Mouse (Mus musculus) neural tube, embryonic 11.5 days (tissue): ENCODE data around the gene Sh3rf1. TPM values are rescaled to one million over a fixed set of nuclear protein-coding genes. Genes with fewer than 3 reads are reported as not detected.

ENCODE experiments used
- ATAC-seq: fragments of 200-750 bp; cut with Nextera tagmentation; 2 replicates; pipeline ENCODE4 v1.8.0; 2017; ENCODE audit warnings: moderate number of reproducible peaks, mild to moderate bottlenecking, moderate TSS enrichment, moderate library complexity; ENCODE audit not compliant: insufficient read depth, low FRiP score, low TSS enrichment
- DNase-seq: peaks from one replicate; pipeline ENCODE4 v3.0.0-alpha.2; 2015; ENCODE audit warnings: low spot score
- H3K27ac ChIP-seq: fragments of 300-500 bp; sonication (generic); 2 replicates; pipeline ENCODE4 v1.5.1; 2014; ENCODE audit warnings: low read depth, mild to moderate bottlenecking, low read length
- H3K27me3 ChIP-seq: fragments of 300-500 bp; sonication (generic); 2 replicates; pipeline ENCODE4 v1.6.1; 2014; ENCODE audit warnings: mild to moderate bottlenecking, low read length, mixed read lengths; ENCODE audit not compliant: control insufficient read depth, insufficient read depth
- H3K36me3 ChIP-seq: fragments of 300-500 bp; sonication (generic); 2 replicates; pipeline ENCODE4 v1.6.1; 2014; ENCODE audit warnings: mild to moderate bottlenecking, low read length, moderate library complexity, mixed read lengths; ENCODE audit not compliant: control insufficient read depth, insufficient read depth
- H3K4me1 ChIP-seq: fragments of 300-500 bp; sonication (generic); 2 replicates; pipeline ENCODE4 v1.6.1; 2014; ENCODE audit warnings: low read length, mixed read lengths; ENCODE audit not compliant: control insufficient read depth, insufficient read depth
- H3K4me2 ChIP-seq: fragments of 300-500 bp; sonication (generic); 2 replicates; pipeline ENCODE4 v1.6.1; 2014; ENCODE audit warnings: low read depth, mild to moderate bottlenecking, moderate library complexity
- H3K4me3 ChIP-seq: fragments of 300-500 bp; sonication (generic); 2 replicates; pipeline ENCODE4 v1.5.1; 2014; ENCODE audit warnings: low read depth, low read length
- H3K9ac ChIP-seq: fragments of 300-500 bp; sonication (generic); 2 replicates; pipeline ENCODE4 v1.6.1; 2014; ENCODE audit warnings: mild to moderate bottlenecking, low read length
- H3K9me3 ChIP-seq: fragments of 300-500 bp; sonication (generic); 2 replicates; pipeline ENCODE4 v1.6.1; 2016; ENCODE audit warnings: low read length; ENCODE audit not compliant: control insufficient read depth
- WGBS: fragments of 180-500 bp; shearing (Covaris S2); extraction: QIAGEN DNeasy Blood & Tissue Kit; methylation state at CpG from one replicate; pipeline ENCODE4 v1.1.7; 2014; 5-methylcytosine and 5-hydroxymethylcytosine counted together
- polyA plus RNA-seq: library from polyadenylated mRNA; unstranded; fragments of >200 nt; fragmentation: Nextera tagmentation; extraction: Ambion mirVana; gene quantifications from 2 replicates; pipeline ENCODE4 v1.2.1, GENCODE M21; 2014

Gene Sh3rf1
- polyA plus RNA-seq, 1 experiment from 2014 or later: 22.9 TPM

- Histone ChIP-seq H3K4me2 (no peak overlapping the region), H3K4me3 (no peak overlapping the region), H3K9me3 (no peaks in the 10 kb centered on the region), H3K4me1 (peaks cover 12% of the 10 kb centered on the region), H3K27me3 (no peaks in the 10 kb centered on the region), H3K27ac (no peak overlapping the region), H3K36me3 (no peaks in the 10 kb centered on the region), H3K9ac (no peak overlapping the region)
- DNase-seq (no peak), ATAC-seq (no peak)
- 88% methylated on average over 9 of the region's 9 CpGs for WGBS
Observed at GRCm38 (mm10) chr8:61362301-61362913, 138.7 kb downstream of the Sh3rf1 start.

GRCm38 (mm10) chr8:61373303-61373702 is 149.6 kb downstream of the Sh3rf1 start:
- H3K36me3 ChIP-seq: peaks cover 3% of the 10 kb centered on the region
- no peaks in the 10 kb centered on the region for H3K9me3 ChIP-seq
- DNase-seq (no peak), ATAC-seq (no peak)
- 95% methylated on average over 9 of the region's 9 CpGs for WGBS
- H3K27me3 ChIP-seq: no peaks in the 10 kb centered on the region
- no peak overlapping the region for H3K9ac ChIP-seq
- no peaks in the 10 kb centered on the region for H3K4me1 ChIP-seq
- H3K27ac ChIP-seq: no peak overlapping the region
- H3K4me3 ChIP-seq: no peak overlapping the region
- no peak overlapping the region for H3K4me2 ChIP-seq

GRCm38 (mm10) chr8:61374059-61374755 is 150.5 kb downstream of the Sh3rf1 start:
- whole genome bisulfite sequencing: 87% methylated on average over 16 of the region's 16 CpGs
- peaks cover 3% of the 10 kb centered on the region for H3K36me3 ChIP-seq
- DNase-seq (no peak), ATAC-seq (no peak)
- H3K9me3 ChIP-seq: no peaks in the 10 kb centered on the region
- no peak overlapping the region for H3K27ac ChIP-seq
- H3K4me3 ChIP-seq: no peak overlapping the region
- no peak overlapping the region for H3K9ac ChIP-seq
- no peak overlapping the region for H3K4me2 ChIP-seq
- H3K27me3 ChIP-seq: no peaks in the 10 kb centered on the region
- H3K4me1 ChIP-seq: no peaks in the 10 kb centered on the region

GRCm38 (mm10) chr8:61375205-61375604 is 151.5 kb downstream of the Sh3rf1 start:
- H3K27me3 ChIP-seq: no peaks in the 10 kb centered on the region
- no peak overlapping the region for H3K9ac ChIP-seq
- no peak overlapping the region for H3K4me2 ChIP-seq
- H3K9me3 ChIP-seq: no peaks in the 10 kb centered on the region
- ATAC-seq (no peak), DNase-seq (no peak)
- no peak overlapping the region for H3K27ac ChIP-seq
- H3K4me3 ChIP-seq: no peak overlapping the region
- H3K4me1 ChIP-seq: no peaks in the 10 kb centered on the region
- WGBS: 92% methylated on average over 7 of the region's 7 CpGs
- H3K36me3 ChIP-seq: peaks cover 3% of the 10 kb centered on the region

GRCm38 (mm10) chr8:61378847-61379698 is 155.4 kb downstream of the Sh3rf1 start:
- no peaks in the 10 kb centered on the region for H3K27me3 ChIP-seq
- no peak overlapping the region for H3K9ac ChIP-seq

GRCm38 (mm10) chr8:61384536-61384935 is 160.9 kb downstream of the Sh3rf1 start:
- Histone ChIP-seq H3K36me3 (no peaks in the 10 kb centered on the region), H3K9ac (no peak overlapping the region), H3K27ac (no peak overlapping the region), H3K4me1 (peaks cover 16% of the 10 kb centered on the region), H3K4me2 (no peak overlapping the region), H3K9me3 (no peaks in the 10 kb centered on the region), H3K27me3 (no peaks in the 10 kb centered on the region), H3K4me3 (no peak overlapping the region)
- WGBS: 77% methylated on average over 9 of the region's 9 CpGs
- DNase-seq (no peak), ATAC-seq (no peak)

More at GRCm38 (mm10) chr8:61378847-61379698, 155.4 kb downstream of the Sh3rf1 start:
- Histone ChIP-seq H3K4me3 (no peak overlapping the region), H3K4me2 (no peak overlapping the region), H3K4me1 (no peaks in the 10 kb centered on the region), H3K9me3 (no peaks in the 10 kb centered on the region), H3K27ac (no peak overlapping the region), H3K36me3 (no peaks in the 10 kb centered on the region)
- no peak for DNase-seq
- no peak for ATAC-seq
- 80% methylated on average over 11 of the region's 11 CpGs for WGBS

- H3K27ac ChIP-seq: peak overlapping the region; percentile 50; the same call in 1 of the 2 replicates
- WGBS: 79% methylated on average over 11 of the region's 11 CpGs
- no peaks in the 10 kb centered on the region for H3K36me3 ChIP-seq
- ATAC-seq: no peak
- H3K4me1 ChIP-seq: peaks cover 19% of the 10 kb centered on the region
- no peaks in the 10 kb centered on the region for H3K9me3 ChIP-seq
- no peaks in the 10 kb centered on the region for H3K27me3 ChIP-seq
- H3K4me2 ChIP-seq: no peak overlapping the region
- no peak overlapping the region for H3K4me3 ChIP-seq
- no peak overlapping the region for H3K9ac ChIP-seq
- no peak for DNase-seq
Observed at GRCm38 (mm10) chr8:61385502-61386191, 162.0 kb downstream of the Sh3rf1 start.

GRCm38 (mm10) chr8:61386645-61387044 is 163.0 kb downstream of the Sh3rf1 start:
- DNase-seq (peak; percentile 79), ATAC-seq (peak; percentile 71)
- WGBS: 16% methylated on average over 7 of the region's 7 CpGs
- Histone ChIP-seq H3K4me1 (peaks cover 19% of the 10 kb centered on the region), H3K9me3 (no peaks in the 10 kb centered on the region), H3K36me3 (no peaks in the 10 kb centered on the region), H3K27ac (peak overlapping the region; percentile 77), H3K9ac (no peak overlapping the region), H3K27me3 (no peaks in the 10 kb centered on the region), H3K4me3 (no peak overlapping the region), H3K4me2 (no peak overlapping the region)
